ENCODE assay signal across 13 mouse cellular contexts in the genomic region with DNA sequence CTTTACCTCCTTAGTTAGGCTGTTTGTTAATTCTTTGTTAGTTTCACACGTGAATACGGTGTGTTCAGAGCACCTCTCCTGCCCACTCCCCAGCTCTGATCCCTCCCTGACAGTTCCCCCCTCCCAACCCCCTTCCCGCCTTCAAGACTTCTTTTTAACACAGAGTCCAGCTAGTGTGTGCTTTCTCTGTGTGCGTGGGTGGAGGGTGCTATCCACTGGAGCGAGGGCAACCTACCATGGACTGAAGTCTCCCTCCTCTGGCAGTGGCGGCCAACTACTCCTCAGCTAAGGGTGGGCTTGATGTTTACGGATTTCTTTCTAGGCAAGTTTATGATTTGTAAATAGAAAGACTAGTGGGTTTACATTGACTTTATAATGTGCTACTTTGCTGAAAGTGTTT. TPM values are rescaled to one million over a fixed set of nuclear protein-coding genes. Genes with fewer than 3 reads are reported as not detected.
A peak's percentile ranks its signal among the peaks of the same experiment; 100 is the strongest.
DNase-seq lines count a peak whose midpoint lies in the region; ATAC-seq and TF ChIP-seq lines count a peak whose summit lies in the region.
"Had no signal": no experiment of that assay in that cellular context is flagged by ENCODE, and none has a peak within 500 bp of the region (broad histone marks: within the 10 kb centered on the region; RNA-seq: fewer than 3 reads in every experiment).

No protein-coding gene starts in this region.

- ATAC-seq in kidney, embryonic 16.5 days (ENCODE audit: low FRiP score, low TSS enrichment) = peak; percentile 69; the same call in 1 of the 2 replicates
- ATAC-seq in neutrophil, adult 5-6 weeks (ENCODE audit: extremely low read depth, insufficient number of reproducible peaks, low FRiP score, poor library complexity, severe bottlenecking) = peak; percentile 64
- ATAC-seq: forebrain, embryonic 16.5 days had no signal

- H3K4me2 ChIP-seq in kidney, embryonic 16.5 days (replicated peaks; ENCODE audit: low read depth, low read length) = no peak overlapping the region
- H3K4me2 ChIP-seq: heart, embryonic 13.5 days; neural tube, embryonic 13.5 days had no signal

- 60% methylated on average over 7 of the region's 7 CpGs for WGBS in kidney, embryonic 16.5 days
- 83% methylated on average over 7 of the region's 7 CpGs for WGBS in forebrain, embryonic 10.5 days

- no peaks in the 10 kb centered on the region for H3K4me1 ChIP-seq in kidney, embryonic 16.5 days (ENCODE audit: insufficient read depth, low read length)
- peaks cover 22% of the 10 kb centered on the region for H3K4me1 ChIP-seq in bone marrow macrophage, adult 2 months (ENCODE audit: control insufficient read depth, insufficient read depth, low read length)
- H3K4me1 ChIP-seq in forebrain, embryonic 10.5 days = no peaks in the 10 kb centered on the region
- H3K4me1 ChIP-seq: heart, embryonic 13.5 days; neural tube, embryonic 13.5 days had no signal

- H3K27ac ChIP-seq in kidney, embryonic 16.5 days (ENCODE audit: low read length) = no peak overlapping the region
- no peak overlapping the region for H3K27ac ChIP-seq in bone marrow macrophage, adult 2 months (ENCODE audit: insufficient read depth, low read depth, low read length)
- H3K27ac ChIP-seq in forebrain, embryonic 10.5 days = no peak overlapping the region
- H3K27ac ChIP-seq: heart, embryonic 13.5 days; left cerebral cortex, adult 2 months; neural tube, embryonic 13.5 days had no signal

- TF ChIP-seq CTCF in bone marrow macrophage, adult 2 months (IDR thresholded peaks at IDR 0.05; ENCODE audit: low read depth, low read length) = peak; percentile 30; the same call in 1 of the 2 replicates

- no peaks in the 10 kb centered on the region for H3K27me3 ChIP-seq in kidney, embryonic 16.5 days (ENCODE audit: insufficient read depth, low read length)
- H3K27me3 ChIP-seq in forebrain, embryonic 10.5 days (ENCODE audit: poor library complexity, severe bottlenecking) = no peaks in the 10 kb centered on the region
- H3K27me3 ChIP-seq: heart, embryonic 13.5 days; neural tube, embryonic 13.5 days had no signal

- peaks cover 3% of the 10 kb centered on the region for H3K9me3 ChIP-seq in kidney, embryonic 16.5 days (ENCODE audit: low read length)
- peaks cover 3% of the 10 kb centered on the region; the same call in 1 of the 2 replicates for H3K9me3 ChIP-seq in forebrain, embryonic 10.5 days
- H3K9me3 ChIP-seq: neural tube, embryonic 13.5 days had no signal

- H3K36me3 ChIP-seq in kidney, embryonic 16.5 days (ENCODE audit: insufficient read depth, low read length) = peaks cover 30% of the 10 kb centered on the region
- H3K36me3 ChIP-seq in forebrain, embryonic 10.5 days (replicated peaks) = peaks cover 66% of the 10 kb centered on the region

- H3K9ac ChIP-seq in kidney, embryonic 16.5 days (replicated peaks; ENCODE audit: low read length) = no peak overlapping the region
- H3K9ac ChIP-seq: heart, embryonic 13.5 days; neural tube, embryonic 13.5 days had no signal

- H3K4me3 ChIP-seq in kidney, embryonic 16.5 days (ENCODE audit: low read length) = no peak overlapping the region
- no peak overlapping the region for H3K4me3 ChIP-seq in bone marrow macrophage, adult 2 months (ENCODE audit: insufficient read depth, low read length)
- no peak overlapping the region for H3K4me3 ChIP-seq in forebrain, embryonic 10.5 days
- H3K4me3 ChIP-seq: heart, embryonic 13.5 days; left cerebral cortex, adult 2 months; neural tube, embryonic 13.5 days had no signal

- no peak for TF ChIP-seq POLR2A in bone marrow macrophage, adult 2 months (IDR thresholded peaks at IDR 0.05; ENCODE audit: borderline replicate concordance, low read depth, low read length)

- DNase-seq in kidney, adult 18-20 months = no peak
- DNase-seq in B cell, adult 2 months = peak; percentile 52 to 61
- no peak for DNase-seq in right cerebral cortex, postnatal 14 days
- no peak for DNase-seq in forebrain, embryonic 10.5 days (ENCODE audit: extremely low spot score, low spot score)
- DNase-seq in urinary bladder, postnatal 4 days (ENCODE audit: low spot score in 2 of 2) = no peak
- DNase-seq: cerebellum, adult 11 months had no signal

RNA-seq across cellular contexts. Expression of gene Cep19, which starts 8.6 kb away (rescaled TPM):
- polyA plus RNA-seq in kidney, embryonic 16.5 days (2015; fragmentation: Nextera tagmentation; extraction: Ambion mirVana) = 42.6 and 44.5 TPM in 2 replicates
- polyA plus RNA-seq in bone marrow macrophage, adult 2 months (2012; ENCODE audit: insufficient read depth, insufficient read length, missing spikeins) = 10.9 and 12.2 TPM in 2 replicates
- total RNA-seq in neutrophil, adult 5-6 weeks (2017) = 59.0 and 64.6 TPM in 2 replicates
- 41.0 and 44.0 TPM in 2 replicates for polyA plus RNA-seq in forebrain, embryonic 10.5 days (2016; fragmentation: Nextera tagmentation; extraction: Ambion mirVana)

RNA-seq across cellular contexts. Expression of gene Pigx, which starts 8.6 kb away (rescaled TPM):
- 130 and 136 TPM in 2 replicates for polyA plus RNA-seq in kidney, embryonic 16.5 days (2015; fragmentation: Nextera tagmentation; extraction: Ambion mirVana)
- polyA plus RNA-seq in bone marrow macrophage, adult 2 months (2012; ENCODE audit: insufficient read depth, insufficient read length, missing spikeins) = 39.1 and 49.3 TPM in 2 replicates
- 65.8 and 67.4 TPM in 2 replicates for total RNA-seq in neutrophil, adult 5-6 weeks (2017)
- polyA plus RNA-seq in forebrain, embryonic 10.5 days (2016; fragmentation: Nextera tagmentation; extraction: Ambion mirVana) = 153 TPM in 2 replicates

RNA-seq across cellular contexts. Expression of gene Pak2, which starts 29.0 kb away (rescaled TPM):
- polyA plus RNA-seq in kidney, embryonic 16.5 days (2015; fragmentation: Nextera tagmentation; extraction: Ambion mirVana) = 38.2 and 40.3 TPM in 2 replicates
- polyA plus RNA-seq in bone marrow macrophage, adult 2 months (2012; ENCODE audit: insufficient read depth, insufficient read length, missing spikeins) = 58.8 and 63.0 TPM in 2 replicates
- 114 and 128 TPM in 2 replicates for total RNA-seq in neutrophil, adult 5-6 weeks (2017)
- 41.0 and 41.3 TPM in 2 replicates for polyA plus RNA-seq in forebrain, embryonic 10.5 days (2016; fragmentation: Nextera tagmentation; extraction: Ambion mirVana)

RNA-seq across cellular contexts. Expression of gene Nrros, which starts 57.2 kb away (rescaled TPM):
- 18.1 and 22.2 TPM in 2 replicates for polyA plus RNA-seq in kidney, embryonic 16.5 days (2015; fragmentation: Nextera tagmentation; extraction: Ambion mirVana)
- 227 and 230 TPM in 2 replicates for polyA plus RNA-seq in bone marrow macrophage, adult 2 months (2012; ENCODE audit: insufficient read depth, insufficient read length, missing spikeins)
- 142 and 149 TPM in 2 replicates for total RNA-seq in neutrophil, adult 5-6 weeks (2017)
- polyA plus RNA-seq in forebrain, embryonic 10.5 days (2016; fragmentation: Nextera tagmentation; extraction: Ambion mirVana) = 7.3 and 9.3 TPM in 2 replicates

Comparison
In these comparisons a context has a peak if more than half of its experiments do, and no peak if none do; other contexts are left out.
1. DNase-seq: peak in B cell, adult 2 months (2 of 2); none in kidney, adult 18-20 months (single experiment), right cerebral cortex, postnatal 14 days (single experiment), forebrain, embryonic 10.5 days (single experiment) and urinary bladder, postnatal 4 days (0 of 2).